Mouse (Mus musculus): ENCODE measurements at regions not wholly inside any gene's neighbourhood (a gene's known extent, or its start where the extent isn't known, plus 50 kb on each side); places are given as distances from the start of the nearest gene placed in this dataset.

GRCm38 (mm10) chr5:111630313-111630844, 103.3 kb upstream of the Gm26897 start:
- TF ChIP-seq CTCF (conservative IDR thresholded peaks at IDR 0.05; ENCODE audit: low read length) (no peak), POU5F1 (IDR thresholded peaks at IDR 0.05; ENCODE audit: borderline replicate concordance, low read length) (no peak), NANOG (IDR thresholded peaks at IDR 0.05; ENCODE audit: borderline replicate concordance, low read length) (no peak)
